Mouse (Mus musculus) liver, adult 2 months (tissue): Measurements from ENCODE around the gene Bcl2.

ENCODE experiments used
- CTCF ChIP-seq: fragments of 200-500 bp; IDR thresholded peaks from 2 replicates; pipeline ENCODE4 v1.5.1; 2011; ENCODE audit warnings: low read depth, low read length, control low read depth
- POLR2A ChIP-seq: fragments of 200-500 bp; IDR thresholded peaks from 2 replicates; pipeline ENCODE4 v1.6.1; 2011; ENCODE audit warnings: low read length, control low read depth; ENCODE audit not compliant: insufficient read depth; ENCODE audit errors: extremely low read depth

DNA sequence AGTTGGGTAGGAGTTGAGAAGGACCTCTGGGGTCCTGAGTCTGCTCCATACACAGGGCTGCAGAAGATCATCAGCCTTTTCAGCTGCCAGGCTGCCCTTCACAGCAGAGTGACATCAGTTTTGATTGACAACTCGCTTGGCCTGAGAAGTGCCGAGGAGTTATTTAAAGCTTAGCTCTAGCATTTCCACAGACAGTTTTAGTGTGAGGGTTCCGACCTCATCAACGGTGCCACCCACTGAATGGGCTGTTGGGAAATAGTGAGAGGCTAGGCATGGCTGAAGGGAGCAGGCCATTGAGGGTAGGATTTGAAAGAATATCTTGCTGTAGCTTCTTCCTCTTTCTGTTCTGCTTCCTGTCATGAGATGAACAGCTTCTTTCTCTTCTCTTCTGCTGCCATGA, 18.4 kb downstream of the Bcl2 start:
- no peak for TF ChIP-seq CTCF
- TF ChIP-seq POLR2A = no peak
